Mouse (Mus musculus) heart, embryonic 10.5 days (tissue): ENCODE results near the gene Uchl4. TPM values are rescaled to one million over a fixed set of nuclear protein-coding genes. Genes with fewer than 3 reads are reported as not detected.
"Not testable (repeated sequence)": the region's sequence is repeated elsewhere in the genome, so short reads cannot be mapped to it uniquely, and the experiment has no call there.

Experiments
- DNase-seq: peaks from one replicate; pipeline ENCODE4 v3.0.0-alpha.2; 2017; ENCODE audit warnings: low spot score
- H3K27ac ChIP-seq: fragments of 300-500 bp; sonication (generic); 2 replicates; pipeline ENCODE4 v1.5.1; 2016; ENCODE audit warnings: mild to moderate bottlenecking
- H3K27me3 ChIP-seq: fragments of 300-500 bp; sonication (generic); 2 replicates; pipeline ENCODE4 v1.6.1; 2016; ENCODE audit warnings: mild to moderate bottlenecking; ENCODE audit not compliant: poor library complexity, insufficient read depth, severe bottlenecking
- H3K36me3 ChIP-seq: fragments of 300-500 bp; sonication (generic); 2 replicates; pipeline ENCODE4 v1.6.1; 2016; ENCODE audit warnings: mild to moderate bottlenecking, moderate library complexity
- H3K4me1 ChIP-seq: fragments of 300-500 bp; sonication (generic); 2 replicates; pipeline ENCODE4 v1.6.1; 2016; ENCODE audit warnings: mild to moderate bottlenecking
- H3K4me3 ChIP-seq: fragments of 300-500 bp; sonication (generic); 2 replicates; pipeline ENCODE4 v1.5.1; 2016; ENCODE audit warnings: mild to moderate bottlenecking, moderate library complexity
- H3K9me3 ChIP-seq: fragments of 300-500 bp; sonication (generic); 2 replicates; pipeline ENCODE4 v1.6.1; 2016; ENCODE audit warnings: mild to moderate bottlenecking, moderate library complexity
- WGBS: fragments of 180-500 bp; shearing (Covaris S2); methylation state at CpG from one replicate; pipeline ENCODE4 v1.1.7; 2016; 5-methylcytosine and 5-hydroxymethylcytosine counted together
- polyA plus RNA-seq: library from polyadenylated mRNA; unstranded; fragments of >200 nt; fragmentation: Nextera tagmentation; extraction: Ambion mirVana; gene quantifications from 2 replicates; pipeline ENCODE4 v1.2.1, GENCODE M21; 2016

Gene Uchl4
- polyA plus RNA-seq, 1 experiment from 2014 or later, result 3.2 TPM

DNA sequence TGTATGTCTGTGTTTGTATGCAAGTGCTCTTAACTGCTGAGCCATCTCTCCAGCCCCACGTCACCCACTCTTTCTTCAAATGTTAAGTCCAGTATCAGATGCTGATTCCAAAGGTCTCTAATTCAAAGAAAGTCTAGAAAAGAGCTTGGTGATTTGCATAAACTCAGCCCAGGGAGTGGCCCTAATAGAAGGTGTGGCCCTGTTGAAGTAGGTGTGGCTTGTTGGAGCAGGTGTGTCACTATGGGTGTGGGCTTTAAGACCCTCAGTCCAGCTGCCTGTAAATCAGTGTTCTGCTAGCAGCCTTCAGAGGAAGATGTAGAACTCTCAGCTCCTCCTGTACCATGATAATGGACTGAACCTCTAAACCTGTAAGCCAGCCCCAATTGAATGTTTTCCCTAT, 32.2 kb downstream of the Uchl4 start:
- no peak overlapping the region for H3K4me3 ChIP-seq
- 93% methylated on average over 1 of the region's 1 CpGs for WGBS

DNA sequence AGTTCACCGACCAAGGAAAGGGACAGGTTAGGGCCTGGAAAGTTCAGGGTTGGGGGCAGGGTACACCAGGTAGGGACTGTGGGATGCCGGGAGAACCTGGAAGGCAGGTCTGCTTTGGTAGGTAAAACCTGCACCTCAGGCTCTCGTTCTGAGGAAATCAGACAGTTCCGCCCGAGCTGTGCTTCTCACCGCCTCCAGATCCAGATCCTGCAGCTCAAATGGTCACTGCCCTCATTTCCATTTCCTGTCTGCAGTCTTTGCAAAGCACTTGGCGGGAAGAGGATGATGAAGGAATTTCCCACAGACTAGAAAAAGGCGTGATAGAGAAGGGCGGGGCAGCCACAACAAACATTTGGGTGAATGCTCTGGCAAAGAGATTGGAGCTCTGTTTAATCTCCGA, 33.2 kb downstream of the Uchl4 start:
- Histone ChIP-seq H3K36me3 (no peaks in the 10 kb centered on the region), H3K4me3 (no peak overlapping the region), H3K4me1 (no peaks in the 10 kb centered on the region), H3K27ac (no peak overlapping the region), H3K27me3 (no peaks in the 10 kb centered on the region), H3K9me3 (no peaks in the 10 kb centered on the region)
- DNase-seq, result no peak
- 74% methylated on average over 10 of the region's 10 CpGs for WGBS

More for the DNA sequence above, 32.2 kb downstream of the Uchl4 start:
- no peaks in the 10 kb centered on the region for H3K9me3 ChIP-seq
- no peaks in the 10 kb centered on the region for H3K4me1 ChIP-seq
- no peak overlapping the region for H3K27ac ChIP-seq
- no peaks in the 10 kb centered on the region for H3K27me3 ChIP-seq
- H3K36me3 ChIP-seq, result no peaks in the 10 kb centered on the region
- no peak for DNase-seq

DNA sequence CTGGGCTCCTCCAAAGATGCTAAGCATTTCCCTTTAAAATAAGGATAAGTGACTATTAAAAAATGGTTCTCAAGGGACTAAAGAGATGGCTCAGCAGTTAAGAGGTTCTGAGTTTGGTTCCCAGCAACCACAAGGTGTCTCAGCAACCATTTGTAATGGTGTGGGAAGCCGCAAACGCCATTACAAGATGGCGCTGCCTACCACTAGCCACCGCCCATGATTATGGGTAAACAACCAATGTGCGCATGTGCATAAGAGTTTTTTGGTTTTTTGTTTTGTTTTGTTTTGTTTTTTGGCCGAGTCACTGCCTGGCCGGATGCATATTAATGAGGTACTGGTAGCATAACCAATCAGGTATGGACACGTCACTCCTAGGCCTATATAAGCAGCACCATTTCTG, 33.8 kb downstream of the Uchl4 start:
- not testable (repeated sequence) for H3K4me1 ChIP-seq, H3K4me3 ChIP-seq, H3K36me3 ChIP-seq, H3K27ac ChIP-seq, H3K27me3 ChIP-seq, DNase-seq, H3K9me3 ChIP-seq
- 94% methylated on average over 8 of the region's 8 CpGs for WGBS

DNA sequence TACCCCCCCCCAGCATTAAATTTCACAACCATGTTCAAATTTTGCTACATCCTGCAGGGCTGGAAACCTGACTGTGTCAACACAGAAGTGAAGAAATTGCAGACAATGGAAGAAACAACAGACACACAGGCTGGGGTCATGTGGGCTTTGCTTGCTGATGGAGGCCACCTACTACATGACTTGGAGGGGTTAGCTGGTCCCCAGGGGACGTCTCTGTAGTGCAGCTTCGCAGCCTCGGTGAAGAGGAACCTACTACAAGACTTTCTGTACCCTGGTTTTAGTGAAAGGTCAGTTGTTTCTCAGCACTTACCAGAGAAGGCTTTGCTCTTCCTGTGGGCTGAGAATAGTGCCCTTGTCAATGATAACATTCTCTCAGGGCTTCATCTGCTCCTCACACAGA, 36.2 kb downstream of the Uchl4 start:
- Histone ChIP-seq H3K36me3 (no peaks in the 10 kb centered on the region), H3K27me3 (no peaks in the 10 kb centered on the region), H3K4me3 (no peak overlapping the region), H3K9me3 (no peaks in the 10 kb centered on the region), H3K27ac (no peak overlapping the region), H3K4me1 (no peaks in the 10 kb centered on the region)
- WGBS, result 58% methylated on average over 3 of the region's 3 CpGs
- DNase-seq, result no peak

DNA sequence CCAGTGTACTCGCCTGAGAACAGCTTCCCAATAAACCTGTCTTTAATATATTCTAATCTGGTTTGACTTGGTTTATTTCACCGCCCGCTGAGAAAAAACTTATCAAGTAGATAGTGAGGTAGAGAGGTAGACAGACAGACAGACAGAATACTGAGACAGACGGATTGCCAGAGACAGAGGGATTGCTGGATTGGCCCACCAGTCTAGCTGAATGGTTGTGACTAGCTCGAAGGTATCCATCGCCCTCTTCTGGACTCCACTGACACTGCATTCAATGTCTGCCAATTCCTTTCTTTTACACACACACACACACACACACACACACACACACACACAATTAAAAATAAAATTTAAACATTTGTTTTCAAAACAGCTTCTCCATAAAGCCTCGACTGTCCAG, 37.6 kb downstream of the Uchl4 start:
- H3K27ac ChIP-seq, result no peak overlapping the region
- no peaks in the 10 kb centered on the region for H3K27me3 ChIP-seq
- DNase-seq, result no peak
- WGBS, result 24% methylated on average over 7 of the region's 7 CpGs
- no peaks in the 10 kb centered on the region for H3K9me3 ChIP-seq
- no peak overlapping the region for H3K4me3 ChIP-seq
- H3K36me3 ChIP-seq, result no peaks in the 10 kb centered on the region
- H3K4me1 ChIP-seq, result no peaks in the 10 kb centered on the region

DNA sequence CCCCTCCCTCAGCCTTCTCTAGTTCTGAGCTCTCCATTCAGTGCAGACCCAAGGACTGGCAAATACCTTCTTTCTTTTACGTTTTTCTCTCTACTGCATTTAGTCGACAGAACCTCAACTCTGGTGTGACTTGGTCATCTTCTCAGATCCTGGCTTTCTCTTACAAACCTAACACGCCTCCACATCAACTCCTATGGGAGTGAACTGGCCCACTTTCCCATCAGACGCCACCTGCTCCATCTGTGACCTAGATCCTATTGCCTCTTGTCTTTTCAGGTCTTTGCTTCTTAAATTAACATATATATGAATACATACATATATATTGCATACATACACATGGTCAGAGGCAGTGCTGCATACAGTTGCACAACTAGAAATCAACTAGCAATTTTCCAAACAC, 38.8 kb downstream of the Uchl4 start:
- DNase-seq, result no peak
- H3K36me3 ChIP-seq, result no peaks in the 10 kb centered on the region
- 77% methylated on average over 4 of the region's 4 CpGs for WGBS
- H3K27ac ChIP-seq, result no peak overlapping the region
- H3K4me3 ChIP-seq, result no peak overlapping the region
- H3K4me1 ChIP-seq, result no peaks in the 10 kb centered on the region
- no peaks in the 10 kb centered on the region for H3K27me3 ChIP-seq
- H3K9me3 ChIP-seq, result no peaks in the 10 kb centered on the region

DNA sequence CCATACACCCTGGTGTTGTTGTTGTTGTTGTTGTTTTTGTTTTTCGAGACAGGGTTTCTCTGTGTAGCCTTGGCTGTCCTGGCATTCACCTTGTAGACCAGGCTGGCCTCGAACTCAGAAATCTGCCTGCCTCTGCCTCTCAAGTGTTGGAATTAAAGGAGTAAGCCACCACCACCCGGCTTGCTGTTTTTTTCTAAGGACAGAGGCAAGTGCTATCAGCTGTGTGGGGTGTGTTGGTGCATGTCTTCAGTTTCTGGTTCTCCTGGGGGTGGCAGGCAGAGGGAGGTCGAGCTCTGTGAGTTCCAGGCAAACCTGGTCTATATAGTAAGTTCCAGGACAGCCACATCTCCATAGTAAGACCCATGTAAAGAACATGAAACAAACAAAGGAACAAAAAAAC, 39.3 kb downstream of the Uchl4 start:
- 76% methylated on average over 4 of the region's 4 CpGs for WGBS
- H3K36me3 ChIP-seq, result no peaks in the 10 kb centered on the region
- H3K9me3 ChIP-seq, result no peaks in the 10 kb centered on the region
- H3K27me3 ChIP-seq, result no peaks in the 10 kb centered on the region
- no peak overlapping the region for H3K4me3 ChIP-seq
- DNase-seq, result no peak
- no peak overlapping the region for H3K27ac ChIP-seq
- H3K4me1 ChIP-seq, result no peaks in the 10 kb centered on the region

DNA sequence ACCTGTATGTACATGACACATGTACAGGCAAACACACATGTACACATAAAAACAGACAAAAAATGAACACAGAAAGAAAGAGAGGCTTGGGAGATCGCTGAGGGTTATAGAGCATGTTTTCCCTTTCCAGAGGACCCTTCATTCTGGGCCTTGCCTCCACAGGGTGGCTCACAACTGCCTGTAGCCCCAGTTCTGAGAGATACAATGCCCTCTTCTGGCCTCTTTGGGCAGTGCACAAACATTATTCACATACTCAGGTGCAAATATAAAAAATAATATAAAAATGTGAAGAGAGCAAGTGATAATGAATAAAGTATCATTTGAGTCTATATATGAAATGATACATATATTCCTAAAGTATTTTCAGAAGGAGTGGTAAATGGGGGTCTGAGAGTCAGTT, 39.9 kb downstream of the Uchl4 start:
- no peaks in the 10 kb centered on the region for H3K9me3 ChIP-seq
- DNase-seq, result no peak
- H3K27me3 ChIP-seq, result no peaks in the 10 kb centered on the region
- no peak overlapping the region for H3K4me3 ChIP-seq
- no peaks in the 10 kb centered on the region for H3K36me3 ChIP-seq
- no peak overlapping the region for H3K27ac ChIP-seq
- 62% methylated on average over 1 of the region's 1 CpGs for WGBS
- H3K4me1 ChIP-seq, result no peaks in the 10 kb centered on the region

DNA sequence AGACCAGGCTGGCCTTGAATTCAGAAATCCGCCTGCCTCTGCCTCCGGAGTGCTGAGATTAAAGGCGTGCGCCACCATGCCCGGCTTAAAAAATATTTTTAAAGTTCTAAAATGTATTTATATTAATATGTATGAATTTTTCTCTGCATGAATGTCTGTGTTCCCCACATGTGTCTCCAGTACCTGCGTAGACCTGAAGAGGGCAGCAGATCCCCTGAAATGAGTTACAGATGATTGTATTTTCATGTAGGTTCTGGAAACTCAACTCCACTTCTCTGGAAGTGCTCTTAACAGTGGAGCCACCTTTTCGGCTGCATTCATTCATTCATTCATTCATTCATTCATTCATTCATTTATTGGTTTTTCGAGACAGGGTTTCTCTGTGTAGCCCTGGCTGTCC, 42.7 kb downstream of the Uchl4 start:
- Histone ChIP-seq H3K9me3 (no peaks in the 10 kb centered on the region), H3K27ac (no peak overlapping the region), H3K4me1 (peaks cover 8% of the 10 kb centered on the region), H3K36me3 (no peaks in the 10 kb centered on the region), H3K27me3 (no peaks in the 10 kb centered on the region), H3K4me3 (no peak overlapping the region)
- WGBS, result 63% methylated on average over 8 of the region's 8 CpGs
- DNase-seq, result no peak

DNA sequence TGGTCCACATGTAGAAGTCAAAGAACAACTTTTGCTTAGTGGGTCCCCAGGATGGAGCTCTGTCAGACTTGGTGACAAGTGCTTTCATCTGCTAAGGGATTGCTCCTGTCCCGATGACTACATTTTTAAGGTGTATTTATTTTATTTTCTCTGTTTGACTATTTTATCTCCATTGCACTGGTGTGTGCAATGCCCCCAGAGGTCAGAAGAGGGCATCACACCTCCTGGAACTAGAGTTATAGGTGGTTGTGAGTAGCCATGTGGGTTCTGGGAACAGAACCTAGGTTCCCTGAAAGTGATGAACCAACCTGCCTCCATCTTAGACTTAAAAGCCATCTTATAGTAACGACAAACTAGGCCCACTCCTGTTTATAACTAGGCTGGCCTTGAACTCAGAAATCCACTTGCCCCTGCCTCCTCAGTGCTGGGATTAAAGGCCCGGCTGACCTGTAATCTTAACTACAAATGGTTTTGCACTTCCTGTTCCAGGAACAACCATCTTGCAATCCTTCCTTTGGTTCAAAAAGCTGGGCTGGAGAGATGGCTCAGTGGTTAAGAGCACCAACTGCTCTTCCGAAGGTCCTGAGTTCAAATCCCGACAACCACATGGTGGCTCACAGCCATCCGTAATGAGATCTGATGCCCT, 43.8 kb downstream of the Uchl4 start:
- Histone ChIP-seq H3K27me3 (no peaks in the 10 kb centered on the region), H3K36me3 (no peaks in the 10 kb centered on the region), H3K27ac (no peak overlapping the region), H3K4me3 (no peak overlapping the region), H3K4me1 (peaks cover 9% of the 10 kb centered on the region), H3K9me3 (no peaks in the 10 kb centered on the region)
- 88% methylated on average over 6 of the region's 6 CpGs for WGBS
- no peak for DNase-seq

DNA sequence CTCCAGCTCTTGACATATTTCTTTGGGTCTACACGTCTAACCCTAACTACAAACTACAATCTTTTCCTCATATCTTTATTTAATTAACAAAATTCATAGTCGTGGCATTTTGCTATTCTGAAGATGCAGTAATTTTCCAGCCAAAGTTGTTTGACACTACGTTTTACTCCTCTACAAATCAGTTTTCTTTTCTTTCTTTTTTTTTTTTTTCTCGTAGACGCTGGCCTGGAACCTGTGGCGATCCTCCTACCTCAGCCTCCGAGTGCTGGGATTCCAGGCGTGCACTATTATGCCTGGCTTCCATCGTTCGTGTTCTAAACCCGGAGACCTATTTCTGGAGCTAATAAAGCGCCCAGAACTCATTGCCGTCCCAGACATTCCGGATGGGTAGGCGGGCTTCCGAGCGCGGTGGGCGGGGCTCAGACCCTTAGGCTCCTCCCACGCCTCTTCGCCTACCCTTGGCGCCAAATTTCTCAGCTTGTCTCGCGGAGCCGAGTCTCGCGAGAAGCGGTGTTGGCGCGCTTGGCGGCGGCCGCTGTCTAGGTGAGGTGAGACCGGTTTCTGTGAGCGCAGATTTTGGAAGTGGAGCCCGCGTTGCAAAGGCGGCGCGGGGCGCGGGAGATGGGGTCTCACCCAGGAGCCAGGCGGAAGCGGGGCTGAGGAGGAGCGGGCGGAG, 46.2 kb downstream of the Uchl4 start, which contains the start of gene Tipin:
TSS of gene Tipin (plus strand) at position 477 of the 676 bp plus-strand sequence.
- WGBS, result 3% methylated on average over 46 of the region's 46 CpGs
- H3K27ac ChIP-seq, result peak within 1 kb of the TSS; percentile 98
- H3K9me3 ChIP-seq, result no peaks in the 10 kb centered on the region
- peak within 1 kb of the TSS; percentile 85 for H3K4me3 ChIP-seq
- H3K4me1 ChIP-seq, result peaks cover 9% of the 10 kb centered on the region
- no peaks in the 10 kb centered on the region for H3K27me3 ChIP-seq
- no peaks in the 10 kb centered on the region for H3K36me3 ChIP-seq
- DNase-seq, result peak; percentile 98

DNA sequence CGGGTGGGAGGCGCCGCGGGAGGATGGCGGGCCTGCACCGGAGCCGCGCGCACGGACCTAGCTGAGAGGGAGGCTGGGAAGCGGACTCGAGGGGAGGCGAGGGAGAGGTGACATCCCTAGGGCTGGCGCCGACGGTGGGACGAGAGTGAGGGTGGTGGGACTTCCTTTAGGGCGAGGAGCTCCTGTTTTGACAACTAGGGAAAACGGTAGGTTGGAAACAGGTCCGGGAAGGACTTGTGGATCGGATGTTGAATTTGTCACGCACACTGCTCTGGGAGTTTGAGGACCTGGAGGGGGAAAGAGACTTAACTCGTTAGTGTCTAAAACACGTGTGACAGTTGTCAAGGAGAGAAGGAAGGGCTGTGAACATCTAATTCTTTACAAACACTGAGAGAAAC, 46.8 kb downstream of the Uchl4 start:
- Histone ChIP-seq H3K4me1 (peaks cover 9% of the 10 kb centered on the region), H3K9me3 (no peaks in the 10 kb centered on the region), H3K27me3 (no peaks in the 10 kb centered on the region), H3K4me3 (peak overlapping the region; percentile 85), H3K27ac (peak overlapping the region; percentile 98), H3K36me3 (no peaks in the 10 kb centered on the region)
- under 1% methylated on average over 24 of the region's 24 CpGs for WGBS
- no peak for DNase-seq

DNA sequence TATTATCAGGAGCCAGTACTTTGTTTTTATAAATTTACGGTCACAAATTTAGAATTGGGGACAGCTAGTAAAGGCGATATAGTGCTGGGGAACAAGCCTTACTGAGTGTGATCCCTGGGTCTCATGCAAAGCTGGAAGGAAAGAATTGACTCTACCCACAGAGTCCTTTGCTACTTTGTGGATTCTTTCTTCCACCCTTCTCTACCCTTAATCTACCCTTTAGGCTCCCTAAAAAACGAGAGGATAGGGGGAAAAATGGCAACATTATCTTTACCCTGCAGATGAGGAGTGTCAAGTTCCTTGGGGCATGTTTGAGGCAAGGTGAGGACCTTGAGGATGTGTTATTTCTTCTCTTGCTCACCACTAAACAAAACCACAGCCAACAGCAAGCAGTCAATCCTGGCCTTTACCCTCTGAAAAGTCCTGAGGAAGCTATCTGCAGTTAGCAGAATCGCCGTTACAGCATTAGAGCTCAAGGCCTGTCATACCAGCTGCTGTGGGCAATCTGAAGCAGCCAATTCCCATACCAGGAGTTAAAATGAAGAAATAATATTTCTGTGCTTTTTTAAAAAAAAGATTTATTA, 47.5 kb downstream of the Uchl4 start:
- WGBS, result 60% methylated on average over 5 of the region's 5 CpGs
- DNase-seq, result no peak
- Histone ChIP-seq H3K27me3 (no peaks in the 10 kb centered on the region), H3K4me1 (peaks cover 9% of the 10 kb centered on the region), H3K36me3 (peaks cover 4% of the 10 kb centered on the region; the same call in 1 of the 2 replicates), H3K4me3 (peak overlapping the region; percentile 85), H3K27ac (peak overlapping the region; percentile 98), H3K9me3 (no peaks in the 10 kb centered on the region)
